Mouse (Mus musculus) gastrocnemius, postnatal 25 days (tissue): ENCODE data around the gene AI182371. TPM values are rescaled to one million over a fixed set of nuclear protein-coding genes. Genes with fewer than 3 reads are reported as not detected.

ENCODE experiments used
- DNase-seq: peaks from one replicate; pipeline ENCODE4 v3.0.0; 2022
- long read RNA-seq, 2 experiments: library from polyadenylated mRNA; stranded (forward); transcript quantifications; one replicate each; pipeline ENCODE4 v2.0.0; 2021
- total RNA-seq, 2 experiments: library from RNA; stranded (reverse); gene quantifications; 1 replicate in 1 of 2; 2 replicates in 1 of 2; pipeline ENCODE4 v1.2.3; 2021

The AI182371 gene
- not detected for total RNA-seq
- long read RNA-seq, experiment 1 = 0 reads
- long read RNA-seq, experiment 2 = 0 reads

GRCm38 (mm10) chr2:35101443-35101842 is at the start of gene AI182371:
TSS of gene AI182371 (minus strand) at chr2:35101543.
- DNase-seq = no peak

GRCm38 (mm10) chr2:35148806-35149205 is 47.5 kb upstream of the AI182371 start:
- no peak for DNase-seq

DNA sequence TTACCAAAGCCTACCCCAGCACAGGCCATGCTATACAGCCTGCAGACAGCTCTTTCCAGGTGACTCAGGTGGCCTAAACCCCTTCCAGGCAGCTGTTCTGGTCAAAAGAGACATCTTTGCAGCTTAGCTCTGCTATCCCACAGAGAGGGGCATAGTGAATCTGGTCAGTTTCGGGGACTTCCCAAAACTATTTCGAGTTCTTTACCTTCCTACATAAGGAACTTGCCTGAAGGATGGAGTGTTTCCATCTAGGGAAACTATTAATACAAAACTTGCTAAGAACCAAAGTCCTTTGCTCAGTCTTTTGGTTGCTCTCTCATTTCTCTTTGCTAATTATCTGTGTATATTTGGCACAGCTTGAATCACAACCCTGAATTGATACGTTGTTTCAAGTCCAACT is 40.3 kb upstream of the AI182371 start:
- DNase-seq = no peak

DNA sequence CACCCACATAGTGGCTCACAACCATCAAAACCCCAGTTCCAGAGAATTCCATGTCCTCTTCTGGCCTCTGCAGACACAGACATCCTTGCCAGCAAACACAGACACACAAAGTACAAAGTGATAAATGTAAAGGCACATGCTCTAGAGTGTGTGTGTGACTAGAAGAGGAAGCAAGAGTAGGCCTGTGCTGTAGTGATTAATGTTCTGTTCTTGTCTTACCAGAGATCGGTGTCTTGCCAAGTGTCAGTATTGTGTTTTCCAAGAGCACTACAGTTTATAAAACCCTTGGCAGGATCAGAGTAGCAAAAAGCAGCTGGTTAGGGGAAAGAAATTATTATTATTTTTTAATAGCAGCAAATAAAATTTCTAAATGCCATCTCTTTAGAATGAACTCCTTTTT is 37.2 kb upstream of the AI182371 start:
- DNase-seq = no peak

DNA sequence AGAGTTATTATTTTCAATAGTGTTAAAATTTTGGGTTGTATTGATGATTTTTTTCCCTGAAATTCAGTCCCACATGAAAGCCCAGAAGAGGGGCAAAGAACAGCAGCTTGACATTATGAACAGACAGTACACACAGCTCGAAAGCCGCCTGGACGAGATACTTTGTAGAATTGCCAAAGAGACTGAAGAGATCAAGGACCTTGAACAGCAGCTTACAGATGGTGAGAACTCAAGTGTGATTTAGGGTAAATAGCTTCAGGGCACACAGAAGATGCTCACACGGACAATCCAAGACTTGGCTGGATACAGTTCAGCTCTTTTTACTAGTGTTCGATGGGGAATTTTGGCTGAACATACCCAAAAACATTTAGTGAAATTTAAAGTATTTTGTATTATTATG is 32.5 kb upstream of the AI182371 start:
- DNase-seq = no peak

- no peak for DNase-seq
Observed at GRCm38 (mm10) chr2:35132662-35133055, 31.3 kb upstream of the AI182371 start.

DNA sequence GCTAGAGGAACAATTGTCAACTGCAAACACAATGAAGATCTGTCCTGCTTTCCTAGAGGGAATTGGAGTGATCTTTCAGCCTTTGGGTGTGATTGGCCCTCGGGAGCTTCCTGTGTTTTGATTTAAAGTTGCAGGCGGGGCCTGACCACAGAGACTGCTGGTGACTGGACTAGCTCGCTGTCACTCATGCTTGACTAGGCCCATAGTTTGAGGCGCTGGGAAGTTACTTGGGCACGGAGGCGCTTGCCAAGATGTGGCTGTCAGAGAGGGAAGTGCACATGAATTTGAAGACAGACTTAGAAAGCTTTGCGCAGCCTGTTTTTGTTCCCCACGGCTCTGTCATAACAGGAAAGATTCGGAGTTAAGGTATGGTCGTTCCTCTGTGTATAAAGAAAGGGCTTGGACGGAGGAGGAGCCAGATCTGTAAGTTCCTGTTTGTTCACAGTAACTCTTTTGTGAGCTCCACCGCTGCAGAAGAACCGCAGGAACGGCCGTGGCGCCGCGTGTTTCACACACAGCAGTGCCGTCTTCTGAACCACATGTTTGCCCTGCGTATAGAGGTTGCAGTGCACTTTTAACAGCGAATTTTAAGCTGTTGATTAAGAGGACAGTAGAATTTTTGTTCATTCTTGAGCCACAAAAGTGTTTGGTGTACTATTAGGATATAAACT is 30.8 kb upstream of the AI182371 start:
- DNase-seq = peak; percentile 94

GRCm38 (mm10) chr2:35131491-35131890 is 30.1 kb upstream of the AI182371 start:
- DNase-seq = no peak

DNA sequence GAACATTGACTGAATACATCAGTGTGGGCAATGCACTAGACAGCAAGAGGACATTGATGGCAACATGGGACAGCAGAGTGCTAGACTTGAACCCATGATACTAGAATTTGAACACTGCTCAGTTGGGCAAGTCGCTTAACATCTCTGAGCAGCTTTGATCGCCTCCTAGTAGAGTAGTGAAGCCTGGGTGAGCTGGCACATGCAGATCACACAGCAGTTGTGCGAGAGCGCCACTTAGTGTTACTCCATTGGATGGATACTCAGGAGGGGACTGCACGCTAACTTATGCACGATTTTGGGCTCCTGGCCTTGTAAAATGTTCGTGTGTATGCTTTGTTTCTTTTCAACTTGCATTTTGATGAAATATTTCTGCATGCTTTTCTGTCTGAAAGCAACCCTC is 23.4 kb upstream of the AI182371 start:
- no peak for DNase-seq

- DNase-seq = no peak
Observed at GRCm38 (mm10) chr2:35110521-35110920, 9.2 kb upstream of the AI182371 start.

DNA sequence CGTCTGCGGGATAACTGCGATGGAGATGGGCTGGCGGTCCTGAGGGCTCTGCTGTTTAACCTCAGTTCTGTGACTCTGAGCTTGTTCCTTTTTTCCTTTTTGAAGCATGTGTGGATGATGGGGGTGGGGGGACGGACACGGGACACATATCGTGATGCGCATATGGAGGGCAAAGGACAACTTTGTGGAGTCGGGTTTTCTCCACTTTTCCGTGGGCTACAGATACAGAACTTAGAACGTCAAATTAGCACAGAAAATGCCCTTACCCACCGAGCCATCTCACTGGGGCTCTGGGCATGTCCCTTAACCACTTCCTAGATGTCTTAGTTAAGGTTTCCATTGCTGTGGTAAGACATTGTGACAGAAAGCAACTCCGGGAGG is 8.6 kb upstream of the AI182371 start:
- no peak for DNase-seq

DNA sequence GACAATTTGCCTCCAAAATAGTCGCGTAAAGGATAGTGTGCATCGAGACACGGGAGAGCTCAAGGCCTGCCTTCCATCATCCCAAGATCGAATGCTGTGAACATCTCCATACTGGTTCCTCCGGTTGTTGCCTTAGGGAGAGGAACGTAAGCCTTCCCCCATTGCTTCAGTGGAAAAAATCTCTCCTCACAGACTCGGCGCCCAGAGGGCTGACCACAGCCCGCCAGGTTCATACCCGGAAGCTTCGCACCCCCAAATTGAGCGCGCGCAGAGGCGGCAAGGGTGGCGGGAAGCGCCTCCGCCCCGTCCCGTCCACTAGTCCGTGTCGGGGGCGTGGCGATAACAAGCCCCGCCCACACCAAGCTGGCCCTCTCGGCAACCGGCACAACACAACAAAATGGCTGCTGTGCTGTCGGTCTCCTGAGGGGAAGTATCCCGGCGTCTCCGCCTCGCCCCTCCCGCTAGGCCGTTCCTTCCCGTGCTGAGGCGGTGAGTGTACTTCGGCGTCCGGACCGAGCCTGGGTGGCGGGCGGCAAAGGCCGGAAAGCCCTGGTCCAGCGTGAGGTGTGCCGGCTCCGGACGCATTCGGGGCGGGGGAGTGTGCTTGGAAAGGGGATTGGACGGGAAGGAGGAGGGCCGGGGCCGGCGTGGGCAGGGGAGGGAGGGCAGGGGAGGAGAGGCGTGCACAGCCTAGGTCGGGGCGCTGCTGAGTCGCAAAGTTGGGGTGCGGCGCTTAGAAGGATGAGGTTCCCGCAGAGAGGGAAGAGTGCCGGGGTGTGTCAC is 8.0 kb upstream of the AI182371 start, which contains the start of gene Cntrl:
Gene Cntrl (plus strand): TSS at position 352 of the 783 bp plus-strand sequence.
- DNase-seq = peak; percentile 93

GRCm38 (mm10) chr2:35108712-35109111 is 7.4 kb upstream of the AI182371 start:
- peak; percentile 12 for DNase-seq

- DNase-seq = no peak
Observed at GRCm38 (mm10) chr2:35107984-35108635, 6.8 kb upstream of the AI182371 start.

DNA sequence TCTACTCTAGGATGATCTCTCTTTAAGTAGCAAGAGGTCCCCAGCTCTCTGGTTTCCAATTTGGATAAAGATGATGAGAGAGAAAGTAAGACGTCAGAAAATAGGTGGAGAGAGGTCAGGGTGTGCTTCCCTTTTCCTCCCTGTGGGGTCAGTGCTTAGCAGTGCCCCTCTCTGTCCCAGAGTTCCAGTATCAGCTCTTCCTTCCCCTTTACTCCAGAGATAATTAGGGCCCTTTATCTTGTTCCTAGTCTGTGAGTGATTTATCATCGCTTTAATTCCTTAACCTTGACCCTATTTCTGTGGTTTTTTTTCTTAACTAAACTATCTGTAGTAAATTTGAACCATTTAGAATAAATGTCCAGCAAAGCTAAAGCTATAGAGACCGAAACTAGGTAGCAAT is 3.5 kb upstream of the AI182371 start:
- no peak for DNase-seq

DNA sequence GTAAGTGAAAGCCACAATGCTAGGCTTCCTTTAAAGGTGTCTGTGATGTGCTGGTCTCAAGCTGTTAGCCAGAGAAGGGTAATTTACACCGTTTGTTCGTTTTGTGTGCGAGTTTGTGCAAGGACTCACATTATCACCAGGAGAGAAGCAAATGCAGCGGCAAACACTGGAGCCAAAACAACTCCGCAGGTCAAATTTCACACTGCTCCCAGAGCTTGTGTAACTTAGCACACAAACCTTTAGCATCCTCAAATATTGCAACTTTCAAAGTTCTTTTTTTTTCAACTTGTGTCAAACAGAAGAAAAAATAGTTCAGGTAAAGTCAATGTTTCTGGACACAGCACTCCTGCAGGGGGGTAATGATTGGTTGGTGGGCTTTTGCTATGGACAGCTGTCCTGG is 2.2 kb upstream of the AI182371 start:
- DNase-seq = no peak

DNA sequence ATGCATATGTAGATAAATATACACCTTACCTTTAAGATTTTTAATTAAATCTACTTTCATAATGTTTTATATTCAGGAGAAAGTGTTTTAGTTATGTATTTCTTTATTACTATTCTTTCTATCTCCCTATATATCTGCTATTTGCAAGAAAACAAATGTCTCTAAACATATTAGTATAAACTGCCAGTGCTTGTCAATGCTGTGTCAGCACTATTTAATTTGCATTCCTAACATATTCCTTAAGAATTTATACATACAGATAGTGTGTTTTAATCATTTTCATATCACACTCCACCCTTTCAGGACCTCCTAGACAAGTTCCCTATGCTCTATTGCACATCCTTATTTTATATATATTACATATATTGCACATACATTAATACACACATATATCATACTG is 1.4 kb upstream of the AI182371 start:
- no peak for DNase-seq

- DNase-seq = no peak
Observed at GRCm38 (mm10) chr2:35100529-35100928, 814 bp downstream of the AI182371 start.

GRCm38 (mm10) chr2:35087418-35087817 is 13.9 kb downstream of the AI182371 start:
- DNase-seq = no peak

GRCm38 (mm10) chr2:35079166-35079565 is 22.2 kb downstream of the AI182371 start:
- DNase-seq = no peak

- no peak for DNase-seq
Observed at GRCm38 (mm10) chr2:35074328-35074727, 27.0 kb downstream of the AI182371 start.

- DNase-seq = no peak
Observed at GRCm38 (mm10) chr2:35072547-35072946, 28.8 kb downstream of the AI182371 start.

DNA sequence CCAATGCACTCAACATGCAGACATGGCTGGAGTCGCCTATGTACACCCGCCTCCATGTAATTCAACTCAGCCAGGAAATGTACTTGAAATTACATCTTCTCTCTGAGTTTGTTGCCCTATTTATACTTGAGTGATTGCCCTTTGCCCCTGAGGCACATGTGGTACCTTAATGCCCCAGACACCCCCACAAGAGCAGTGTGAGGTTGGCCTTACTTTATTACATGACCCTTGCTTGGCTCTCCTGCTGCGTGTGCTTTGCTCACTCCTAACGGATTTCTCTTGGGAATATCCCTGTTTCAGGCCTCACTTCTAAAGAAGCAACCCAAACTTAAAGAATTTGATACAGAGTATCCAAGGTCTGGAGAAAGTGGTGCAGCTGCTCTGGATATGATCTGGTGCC is 31.1 kb downstream of the AI182371 start:
- DNase-seq = no peak
